Mouse (Mus musculus): ENCODE results near the gene Mrps11. TPM values are rescaled to one million over a fixed set of nuclear protein-coding genes. Genes with fewer than 3 reads are reported as not detected.

Gene Mrps11
- polyA plus RNA-seq, 1 experiment = 95.6 TPM

DNA sequence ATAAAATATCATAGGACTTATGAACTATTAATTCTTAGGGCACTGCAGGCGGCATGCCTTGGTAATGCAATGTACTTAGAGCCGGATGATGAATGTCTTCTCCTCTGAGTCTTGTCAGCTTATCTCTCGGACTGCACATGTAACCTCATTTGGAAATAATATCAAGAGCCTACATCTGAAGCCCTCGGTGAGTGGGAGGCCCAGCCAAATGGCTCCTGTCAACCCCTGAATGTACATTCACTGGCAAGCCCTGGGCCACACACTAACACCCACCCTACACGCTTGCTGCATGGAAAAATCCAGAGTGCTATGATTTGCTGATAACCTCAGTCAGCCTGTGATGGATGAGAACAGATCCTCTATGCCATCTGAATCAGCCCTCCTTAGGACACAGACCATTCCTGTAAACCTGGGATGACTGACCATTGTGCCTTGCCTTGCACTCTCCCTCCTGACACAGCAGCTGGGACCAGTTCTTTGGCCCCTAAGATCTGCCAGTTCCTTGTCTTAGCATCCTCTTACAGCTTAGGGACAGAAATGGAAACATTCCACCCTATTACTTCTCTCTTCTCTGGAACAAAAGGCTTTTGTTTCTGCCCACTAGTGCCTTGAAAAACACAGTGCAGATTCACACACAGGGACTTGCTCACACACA lies 39.1 kb upstream of the Mrps11 start:
- Histone ChIP-seq H3ac (ENCODE audit: control insufficient read depth, insufficient read length, low read depth) (no peak overlapping the region), H3K79me3 (ENCODE audit: low read depth) (no peaks in the 10 kb centered on the region), H3K27me3 (ENCODE audit: control insufficient read depth, insufficient read depth, insufficient read length) (peaks cover 5% of the 10 kb centered on the region), H3K36me3 (ENCODE audit: control insufficient read depth, insufficient read depth) (no peaks in the 10 kb centered on the region), H3K79me2 (ENCODE audit: control insufficient read depth, insufficient read depth) (no peaks in the 10 kb centered on the region), H3K4me3 (ENCODE audit: insufficient read depth, poor library complexity, severe bottlenecking) (no peak overlapping the region)
- TF ChIP-seq MYOD1 (IDR thresholded peaks at IDR 0.05; ENCODE audit: control insufficient read depth, insufficient read length, low read depth) (no peak), CTCF (IDR thresholded peaks at IDR 0.05; ENCODE audit: control insufficient read depth, insufficient read depth, insufficient read length) (no peak), FOSL1 (IDR thresholded peaks at IDR 0.05; ENCODE audit: insufficient read depth, low read length, poor library complexity, severe bottlenecking) (no peak), MAX (IDR thresholded peaks at IDR 0.05) (no peak), CEBPB (IDR thresholded peaks at IDR 0.05; ENCODE audit: low read depth) (no peak), USF1 (IDR thresholded peaks at IDR 0.05; ENCODE audit: low read depth) (no peak), MYOG (IDR thresholded peaks at IDR 0.05; ENCODE audit: control insufficient read depth, extremely low read depth, insufficient read length) (no peak)

DNA sequence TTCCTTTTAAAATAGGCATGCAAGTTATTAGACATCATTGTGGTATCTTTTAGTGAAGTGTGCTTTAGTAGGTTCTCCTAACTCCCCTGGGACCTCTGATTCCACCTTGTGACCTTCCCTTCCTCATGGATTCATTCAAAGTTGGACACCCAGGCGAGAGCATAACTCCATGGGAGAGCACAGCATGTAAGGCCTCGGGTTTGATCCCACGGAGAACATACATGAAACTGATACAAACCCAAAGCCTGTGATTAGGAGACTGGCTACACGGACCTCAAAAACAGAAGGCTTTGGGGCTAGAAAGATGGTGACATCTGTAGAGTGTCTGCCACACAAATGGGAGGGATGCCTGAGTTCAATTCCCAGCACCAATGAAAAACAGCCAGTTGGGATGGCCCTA lies 30.0 kb upstream of the Mrps11 start:
- TF ChIP-seq MAX (IDR thresholded peaks at IDR 0.05) (no peak), CEBPB (IDR thresholded peaks at IDR 0.05; ENCODE audit: low read depth) (no peak), MYOG (IDR thresholded peaks at IDR 0.05; ENCODE audit: control insufficient read depth, extremely low read depth, insufficient read length) (no peak), USF1 (IDR thresholded peaks at IDR 0.05; ENCODE audit: low read depth) (no peak), FOSL1 (IDR thresholded peaks at IDR 0.05; ENCODE audit: insufficient read depth, low read length, poor library complexity, severe bottlenecking) (no peak), MYOD1 (IDR thresholded peaks at IDR 0.05; ENCODE audit: control insufficient read depth, insufficient read length, low read depth) (no peak), CTCF (IDR thresholded peaks at IDR 0.05; ENCODE audit: control insufficient read depth, insufficient read depth, insufficient read length) (no peak)
- Histone ChIP-seq H3K36me3 (ENCODE audit: control insufficient read depth, insufficient read depth) (no peaks in the 10 kb centered on the region), H3K27me3 (ENCODE audit: control insufficient read depth, insufficient read depth, insufficient read length) (peaks cover 27% of the 10 kb centered on the region), H3K79me3 (ENCODE audit: low read depth) (no peaks in the 10 kb centered on the region), H3ac (ENCODE audit: control insufficient read depth, insufficient read length, low read depth) (no peak overlapping the region), H3K79me2 (ENCODE audit: control insufficient read depth, insufficient read depth) (no peaks in the 10 kb centered on the region), H3K4me3 (ENCODE audit: insufficient read depth, poor library complexity, severe bottlenecking) (no peak overlapping the region)

DNA sequence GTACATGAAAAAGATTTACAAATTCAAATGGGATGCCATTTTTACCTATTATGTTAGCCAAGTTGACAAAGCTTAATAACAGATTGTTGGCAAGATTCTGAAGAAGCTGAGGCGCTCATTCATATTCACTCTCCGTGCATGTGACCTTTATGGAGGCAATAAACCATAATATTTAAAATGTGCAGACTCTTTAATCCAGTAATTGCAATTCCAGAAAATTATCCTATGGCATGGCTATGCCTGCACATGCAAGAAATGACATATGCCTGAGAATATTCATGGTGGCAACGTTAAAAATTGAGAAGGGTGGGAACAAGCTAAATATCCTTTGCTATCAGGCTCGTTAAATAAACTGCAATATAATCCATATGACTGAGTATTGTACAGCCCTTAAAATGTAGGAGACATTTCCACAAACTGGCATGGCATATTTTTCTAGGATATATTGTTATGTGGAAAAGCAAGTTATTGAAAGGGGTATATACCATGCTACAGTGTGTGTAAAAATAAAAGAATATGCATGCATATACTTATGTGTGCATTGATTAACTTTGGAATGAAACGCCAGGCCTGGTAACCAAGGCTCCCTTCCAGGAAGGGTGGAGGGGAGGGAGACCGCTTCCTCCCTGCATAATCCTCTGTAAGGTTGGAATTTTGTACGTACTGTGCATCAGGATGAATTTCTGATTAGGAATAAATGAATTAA lies 29.0 kb upstream of the Mrps11 start:
- Histone ChIP-seq H3ac (ENCODE audit: control insufficient read depth, insufficient read length, low read depth) (no peak overlapping the region), H3K79me2 (ENCODE audit: control insufficient read depth, insufficient read depth) (no peaks in the 10 kb centered on the region), H3K4me3 (ENCODE audit: insufficient read depth, poor library complexity, severe bottlenecking) (no peak overlapping the region), H3K79me3 (ENCODE audit: low read depth) (no peaks in the 10 kb centered on the region), H3K36me3 (ENCODE audit: control insufficient read depth, insufficient read depth) (no peaks in the 10 kb centered on the region), H3K27me3 (ENCODE audit: control insufficient read depth, insufficient read depth, insufficient read length) (peaks cover 27% of the 10 kb centered on the region)
- TF ChIP-seq FOSL1 (IDR thresholded peaks at IDR 0.05; ENCODE audit: insufficient read depth, low read length, poor library complexity, severe bottlenecking) = no peak
- TF ChIP-seq CEBPB (IDR thresholded peaks at IDR 0.05; ENCODE audit: low read depth) = no peak
- TF ChIP-seq MYOD1 (IDR thresholded peaks at IDR 0.05; ENCODE audit: control insufficient read depth, insufficient read length, low read depth) = no peak
- TF ChIP-seq MAX (IDR thresholded peaks at IDR 0.05) = no peak
- no peak for TF ChIP-seq USF1 (IDR thresholded peaks at IDR 0.05; ENCODE audit: low read depth)
- TF ChIP-seq CTCF (IDR thresholded peaks at IDR 0.05; ENCODE audit: control insufficient read depth, insufficient read depth, insufficient read length) = no peak
- TF ChIP-seq MYOG (IDR thresholded peaks at IDR 0.05; ENCODE audit: control insufficient read depth, extremely low read depth, insufficient read length) = no peak

DNA sequence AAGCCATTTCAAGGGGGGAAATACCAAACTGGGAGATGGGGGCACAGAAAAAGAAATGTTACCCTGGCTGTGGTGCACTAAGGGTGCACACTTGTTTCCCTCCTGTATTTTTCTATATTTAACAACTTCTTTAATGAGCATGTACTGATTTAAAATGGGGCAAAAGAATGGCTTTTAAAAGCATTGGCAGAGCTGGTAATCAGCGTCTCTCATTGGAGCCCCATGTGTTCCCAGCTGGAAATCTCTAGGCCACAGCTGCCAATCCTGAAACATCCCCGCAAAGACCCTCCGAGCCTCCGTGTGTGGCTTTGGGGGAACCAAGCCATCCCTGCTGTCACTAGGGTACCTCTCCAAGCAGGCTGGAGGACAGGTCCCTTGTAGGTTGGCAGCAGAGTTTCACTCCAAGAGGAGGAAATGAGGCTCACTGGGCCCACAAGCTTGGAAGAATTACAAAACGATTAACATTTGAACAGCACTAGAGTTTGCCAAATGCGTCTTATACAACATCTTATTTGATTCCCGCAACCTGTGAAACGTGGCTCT lies 28.4 kb upstream of the Mrps11 start:
- TF ChIP-seq USF1 (IDR thresholded peaks at IDR 0.05; ENCODE audit: low read depth) = no peak
- TF ChIP-seq CEBPB (IDR thresholded peaks at IDR 0.05; ENCODE audit: low read depth) = no peak
- TF ChIP-seq MYOG (IDR thresholded peaks at IDR 0.05; ENCODE audit: control insufficient read depth, extremely low read depth, insufficient read length) = no peak
- TF ChIP-seq MAX (IDR thresholded peaks at IDR 0.05) = no peak
- TF ChIP-seq FOSL1 (IDR thresholded peaks at IDR 0.05; ENCODE audit: insufficient read depth, low read length, poor library complexity, severe bottlenecking) = no peak
- no peak for TF ChIP-seq MYOD1 (IDR thresholded peaks at IDR 0.05; ENCODE audit: control insufficient read depth, insufficient read length, low read depth)
- TF ChIP-seq CTCF (IDR thresholded peaks at IDR 0.05; ENCODE audit: control insufficient read depth, insufficient read depth, insufficient read length) = no peak
- H3K79me3 ChIP-seq (ENCODE audit: low read depth) = no peaks in the 10 kb centered on the region
- H3K36me3 ChIP-seq (ENCODE audit: control insufficient read depth, insufficient read depth) = no peaks in the 10 kb centered on the region
- no peaks in the 10 kb centered on the region for H3K79me2 ChIP-seq (ENCODE audit: control insufficient read depth, insufficient read depth)
- H3K27me3 ChIP-seq (ENCODE audit: control insufficient read depth, insufficient read depth, insufficient read length) = peaks cover 32% of the 10 kb centered on the region
- no peak overlapping the region for H3K4me3 ChIP-seq (ENCODE audit: insufficient read depth, poor library complexity, severe bottlenecking)
- no peak overlapping the region for H3ac ChIP-seq (ENCODE audit: control insufficient read depth, insufficient read length, low read depth)

DNA sequence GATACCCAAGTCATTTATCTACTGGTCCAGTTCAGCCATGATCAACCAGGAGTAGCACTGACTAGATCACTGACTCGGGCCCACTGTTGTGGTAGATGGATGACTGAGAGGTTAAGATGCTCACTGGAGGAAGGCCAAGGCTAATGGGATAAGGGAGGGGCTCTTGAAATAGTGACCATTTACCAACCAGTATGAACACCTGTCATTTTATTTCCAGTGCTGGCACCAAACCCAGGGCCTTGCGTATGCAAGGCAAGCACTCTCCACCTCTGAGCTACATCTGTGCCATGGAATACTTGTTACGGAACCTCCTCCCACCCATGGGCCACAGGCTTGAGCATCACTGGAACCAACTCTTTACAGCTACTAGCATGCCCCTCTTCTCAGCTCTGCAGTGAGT lies 19.1 kb upstream of the Mrps11 start:
- no peaks in the 10 kb centered on the region for H3K79me3 ChIP-seq (ENCODE audit: low read depth)
- H3K36me3 ChIP-seq (ENCODE audit: control insufficient read depth, insufficient read depth) = no peaks in the 10 kb centered on the region
- no peaks in the 10 kb centered on the region for H3K79me2 ChIP-seq (ENCODE audit: control insufficient read depth, insufficient read depth)
- peaks cover 29% of the 10 kb centered on the region for H3K27me3 ChIP-seq (ENCODE audit: control insufficient read depth, insufficient read depth, insufficient read length)
- TF ChIP-seq USF1 (IDR thresholded peaks at IDR 0.05; ENCODE audit: low read depth) = no peak
- TF ChIP-seq MYOD1 (IDR thresholded peaks at IDR 0.05; ENCODE audit: control insufficient read depth, insufficient read length, low read depth) = no peak
- TF ChIP-seq CEBPB (IDR thresholded peaks at IDR 0.05; ENCODE audit: low read depth) = no peak
- TF ChIP-seq CTCF (IDR thresholded peaks at IDR 0.05; ENCODE audit: control insufficient read depth, insufficient read depth, insufficient read length) = no peak
- TF ChIP-seq FOSL1 (IDR thresholded peaks at IDR 0.05; ENCODE audit: insufficient read depth, low read length, poor library complexity, severe bottlenecking) = no peak
- no peak for TF ChIP-seq MAX (IDR thresholded peaks at IDR 0.05)
- TF ChIP-seq MYOG (IDR thresholded peaks at IDR 0.05; ENCODE audit: control insufficient read depth, extremely low read depth, insufficient read length) = no peak
- H3K4me3 ChIP-seq (ENCODE audit: insufficient read depth, poor library complexity, severe bottlenecking) = no peak overlapping the region
- H3ac ChIP-seq (ENCODE audit: control insufficient read depth, insufficient read length, low read depth) = no peak overlapping the region
